Mouse (Mus musculus): ENCODE results near the gene Lad1.

Gene Lad1

GRCm38 (mm10) chr1:135810180-135810579 lies 8.2 kb upstream of the Lad1 start:
- no peak for DNase-seq

- DNase-seq = peak; percentile 67
Measured at GRCm38 (mm10) chr1:135811016-135811646, 7.3 kb upstream of the Lad1 start.

- no peak for DNase-seq
Measured at GRCm38 (mm10) chr1:135812205-135812604, 6.2 kb upstream of the Lad1 start.

- no peak for DNase-seq
Measured at GRCm38 (mm10) chr1:135812618-135813017, 5.8 kb upstream of the Lad1 start.

- no peak for DNase-seq
Measured at GRCm38 (mm10) chr1:135813071-135813470, 5.3 kb upstream of the Lad1 start.

GRCm38 (mm10) chr1:135813687-135814395 lies 4.6 kb upstream of the Lad1 start:
- DNase-seq = no peak

GRCm38 (mm10) chr1:135814531-135814930 lies 3.9 kb upstream of the Lad1 start:
- DNase-seq = no peak

- DNase-seq = no peak
Measured at GRCm38 (mm10) chr1:135817595-135817994, 803 bp upstream of the Lad1 start.

GRCm38 (mm10) chr1:135820071-135820470 lies 1.7 kb downstream of the Lad1 start:
- DNase-seq = no peak

- DNase-seq = peak; percentile 21
Measured at GRCm38 (mm10) chr1:135820736-135821364, 2.5 kb downstream of the Lad1 start.

GRCm38 (mm10) chr1:135821780-135822179 lies 3.4 kb downstream of the Lad1 start:
- DNase-seq = no peak

- no peak for DNase-seq
Measured at GRCm38 (mm10) chr1:135828918-135829317, 10.5 kb downstream of the Lad1 start.

- no peak for DNase-seq
Measured at GRCm38 (mm10) chr1:135834206-135834859, 15.9 kb downstream of the Lad1 start.

GRCm38 (mm10) chr1:135834983-135835382 lies 16.6 kb downstream of the Lad1 start:
- DNase-seq = no peak

- DNase-seq = no peak
Measured at GRCm38 (mm10) chr1:135835716-135836483, 17.5 kb downstream of the Lad1 start, which contains the start of gene Tnnt2. Gene Tnnt2 (plus strand): TSS chr1:135836354.

- DNase-seq = no peak
Measured at GRCm38 (mm10) chr1:135838626-135839025, 20.2 kb downstream of the Lad1 start.

- DNase-seq = no peak
Measured at GRCm38 (mm10) chr1:135839065-135839464, 20.7 kb downstream of the Lad1 start.

GRCm38 (mm10) chr1:135840675-135841395 lies 22.4 kb downstream of the Lad1 start:
- DNase-seq = peak; percentile 37

GRCm38 (mm10) chr1:135843519-135844262 lies 25.3 kb downstream of the Lad1 start:
- DNase-seq = no peak

- DNase-seq = no peak
Measured at GRCm38 (mm10) chr1:135844481-135844880, 26.1 kb downstream of the Lad1 start.

GRCm38 (mm10) chr1:135846632-135847031 lies 28.2 kb downstream of the Lad1 start:
- DNase-seq = no peak

Data from right cerebral cortex, adult 18-20 months (tissue).